Mouse (Mus musculus): Measurements from ENCODE around the gene Pcx. TPM values are rescaled to one million over a fixed set of nuclear protein-coding genes. Genes with fewer than 3 reads are reported as not detected.

Gene Pcx
- polyA plus RNA-seq, 1 experiment from 2014 or later: 22.8 TPM

- H3K27me3 ChIP-seq: no peaks in the 10 kb centered on the region
- H3K9ac ChIP-seq: no peak overlapping the region
- H3K4me3 ChIP-seq: no peak overlapping the region
- no peak overlapping the region for H3K27ac ChIP-seq
- ATAC-seq (ENCODE audit: low FRiP score, low read depth): no peak
- no peaks in the 10 kb centered on the region for H3K9me3 ChIP-seq
- 80% methylated on average over 11 of the region's 11 CpGs for WGBS
- no peaks in the 10 kb centered on the region for H3K4me1 ChIP-seq
- H3K4me2 ChIP-seq (replicated peaks): no peak overlapping the region
- no peaks in the 10 kb centered on the region for H3K36me3 ChIP-seq
Measured at GRCm38 (mm10) chr19:4646917-4647492, 136.7 kb downstream of the Pcx start.

- H3K27me3 ChIP-seq: no peaks in the 10 kb centered on the region
- no peaks in the 10 kb centered on the region for H3K9me3 ChIP-seq
- ATAC-seq (ENCODE audit: low FRiP score, low read depth): no peak
- H3K4me2 ChIP-seq (replicated peaks): no peak overlapping the region
- no peak overlapping the region for H3K9ac ChIP-seq
- H3K36me3 ChIP-seq: no peaks in the 10 kb centered on the region
- no peak overlapping the region for H3K27ac ChIP-seq
- no peak overlapping the region for H3K4me3 ChIP-seq
- H3K4me1 ChIP-seq: no peaks in the 10 kb centered on the region
- WGBS: 89% methylated on average over 5 of the region's 5 CpGs
Measured at GRCm38 (mm10) chr19:4658156-4658555, 147.9 kb downstream of the Pcx start.

- ATAC-seq (ENCODE audit: low FRiP score, low read depth): no peak
- Histone ChIP-seq H3K36me3 (no peaks in the 10 kb centered on the region), H3K27me3 (no peaks in the 10 kb centered on the region), H3K4me1 (no peaks in the 10 kb centered on the region), H3K9ac (no peak overlapping the region), H3K4me3 (no peak overlapping the region), H3K27ac (no peak overlapping the region), H3K9me3 (no peaks in the 10 kb centered on the region), H3K4me2 (replicated peaks) (no peak overlapping the region)
Measured at GRCm38 (mm10) chr19:4666815-4667214, 156.5 kb downstream of the Pcx start.

GRCm38 (mm10) chr19:4670776-4671175 lies 160.5 kb downstream of the Pcx start:
- H3K4me3 ChIP-seq: no peak overlapping the region
- H3K27ac ChIP-seq: no peak overlapping the region
- H3K36me3 ChIP-seq: no peaks in the 10 kb centered on the region
- 64% methylated on average over 4 of the region's 4 CpGs for WGBS
- no peaks in the 10 kb centered on the region for H3K27me3 ChIP-seq
- no peaks in the 10 kb centered on the region for H3K9me3 ChIP-seq
- no peaks in the 10 kb centered on the region for H3K4me1 ChIP-seq
- no peak overlapping the region for H3K4me2 ChIP-seq (replicated peaks)
- no peak overlapping the region for H3K9ac ChIP-seq
- ATAC-seq (ENCODE audit: low FRiP score, low read depth): no peak

Small RNA genes lying within 50 kb of the gene (microRNA-seq; reads per million reads assigned to microRNA genes)
- gene Mir6986: 1.0 reads per million

Other genes starting within 250 kb of the Pcx start
- gene Ssh3, start 241.3 kb upstream of the Pcx start, polyA plus RNA-seq (2015; fragmentation: Nextera tagmentation; extraction: Ambion mirVana): 15.7 and 16.0 TPM in 2 replicates
- 13.6 and 14.7 TPM in 2 replicates for gene Ankrd13d, start 227.3 kb upstream of the Pcx start, polyA plus RNA-seq (2015; fragmentation: Nextera tagmentation; extraction: Ambion mirVana)
- gene Grk2, start 204.2 kb upstream of the Pcx start, polyA plus RNA-seq (2015; fragmentation: Nextera tagmentation; extraction: Ambion mirVana): 16.5 and 18.5 TPM in 2 replicates
- gene Kdm2a, start 112.2 kb upstream of the Pcx start, polyA plus RNA-seq (2015; fragmentation: Nextera tagmentation; extraction: Ambion mirVana): 53.9 TPM in 2 replicates
- 51.2 and 53.9 TPM in 2 replicates for gene Rhod, start 71.0 kb upstream of the Pcx start, polyA plus RNA-seq (2015; fragmentation: Nextera tagmentation; extraction: Ambion mirVana)
- gene Syt12, start 33.0 kb upstream of the Pcx start, polyA plus RNA-seq (2015; fragmentation: Nextera tagmentation; extraction: Ambion mirVana): 0.69 and 1.1 TPM in 2 replicates
- gene 2010003K11Rik, start 11.9 kb upstream of the Pcx start, polyA plus RNA-seq (2015; fragmentation: Nextera tagmentation; extraction: Ambion mirVana): not detected in 2 replicates
- 6.2 and 6.4 TPM in 2 replicates for gene Lrfn4, start 105.2 kb downstream of the Pcx start, polyA plus RNA-seq (2015; fragmentation: Nextera tagmentation; extraction: Ambion mirVana)
- gene Rce1, start 115.2 kb downstream of the Pcx start, polyA plus RNA-seq (2015; fragmentation: Nextera tagmentation; extraction: Ambion mirVana): 65.2 and 66.7 TPM in 2 replicates
- 7.1 and 7.6 TPM in 2 replicates for gene Gm960, start 188.2 kb downstream of the Pcx start, polyA plus RNA-seq (2015; fragmentation: Nextera tagmentation; extraction: Ambion mirVana)
- gene Sptbn2, start 200.7 kb downstream of the Pcx start, polyA plus RNA-seq (2015; fragmentation: Nextera tagmentation; extraction: Ambion mirVana): 1.3 and 1.9 TPM in 2 replicates
- 104 and 106 TPM in 2 replicates for gene Rbm4b, start 246.0 kb downstream of the Pcx start, polyA plus RNA-seq (2015; fragmentation: Nextera tagmentation; extraction: Ambion mirVana)